Mouse (Mus musculus) hindbrain, embryonic 16.5 days (tissue): ENCODE results near the gene Hopx. TPM values are rescaled to one million over a fixed set of nuclear protein-coding genes. Genes with fewer than 3 reads are reported as not detected.

Experiments
- ATAC-seq: fragments of 200-750 bp; cut with Nextera tagmentation; 2 replicates; pipeline ENCODE4 v1.8.0; 2017; ENCODE audit warnings: moderate TSS enrichment, moderate library complexity
- H3K27ac ChIP-seq: fragments of 300-500 bp; sonication (generic); 2 replicates; pipeline ENCODE4 v1.5.1; 2014; ENCODE audit warnings: low read depth, mild to moderate bottlenecking, control low read depth, low read length, moderate library complexity
- H3K27me3 ChIP-seq: fragments of 300-500 bp; sonication (generic); replicated peaks from 2 replicates; pipeline ENCODE4 v1.6.1; 2014; ENCODE audit warnings: low read length; ENCODE audit not compliant: control insufficient read depth, insufficient read depth
- H3K36me3 ChIP-seq: fragments of 300-500 bp; sonication (generic); 2 replicates; pipeline ENCODE4 v1.6.1; 2014; ENCODE audit warnings: mild to moderate bottlenecking, low read length, moderate library complexity, mixed read lengths; ENCODE audit not compliant: control insufficient read depth, insufficient read depth
- H3K4me1 ChIP-seq: fragments of 300-500 bp; sonication (generic); 2 replicates; pipeline ENCODE4 v1.6.1; 2014; ENCODE audit warnings: low read depth, low read length; ENCODE audit not compliant: control insufficient read depth, insufficient read depth
- H3K4me2 ChIP-seq: fragments of 300-500 bp; sonication (generic); 2 replicates; pipeline ENCODE4 v1.6.1; 2014; ENCODE audit warnings: mild to moderate bottlenecking, low read length, control low read depth, moderate library complexity
- H3K4me3 ChIP-seq: fragments of 300-500 bp; sonication (generic); 2 replicates; pipeline ENCODE4 v1.5.1; 2014; ENCODE audit warnings: mild to moderate bottlenecking, low read length, control low read depth, moderate library complexity
- H3K9ac ChIP-seq: fragments of 300-500 bp; sonication (generic); 2 replicates; pipeline ENCODE4 v1.6.1; 2014; ENCODE audit warnings: low read depth, mild to moderate bottlenecking, control low read depth, low read length, moderate library complexity
- H3K9me3 ChIP-seq: fragments of 300-500 bp; sonication (generic); 2 replicates; pipeline ENCODE4 v1.6.1; 2014; ENCODE audit warnings: mild to moderate bottlenecking, low read length, moderate library complexity; ENCODE audit not compliant: control insufficient read depth
- WGBS: fragments of 180-500 bp; shearing (Covaris S2); extraction: QIAGEN DNeasy Blood & Tissue Kit; methylation state at CpG from one replicate; pipeline ENCODE4 v1.1.7; 2014; 5-methylcytosine and 5-hydroxymethylcytosine counted together
- polyA plus RNA-seq: library from polyadenylated mRNA; unstranded; fragments of >200 nt; fragmentation: Nextera tagmentation; extraction: Ambion mirVana; gene quantifications from 2 replicates; pipeline ENCODE4 v1.2.1, GENCODE M21; 2015

The Hopx gene
- polyA plus RNA-seq, 1 experiment from 2014 or later = 6.7 TPM

DNA sequence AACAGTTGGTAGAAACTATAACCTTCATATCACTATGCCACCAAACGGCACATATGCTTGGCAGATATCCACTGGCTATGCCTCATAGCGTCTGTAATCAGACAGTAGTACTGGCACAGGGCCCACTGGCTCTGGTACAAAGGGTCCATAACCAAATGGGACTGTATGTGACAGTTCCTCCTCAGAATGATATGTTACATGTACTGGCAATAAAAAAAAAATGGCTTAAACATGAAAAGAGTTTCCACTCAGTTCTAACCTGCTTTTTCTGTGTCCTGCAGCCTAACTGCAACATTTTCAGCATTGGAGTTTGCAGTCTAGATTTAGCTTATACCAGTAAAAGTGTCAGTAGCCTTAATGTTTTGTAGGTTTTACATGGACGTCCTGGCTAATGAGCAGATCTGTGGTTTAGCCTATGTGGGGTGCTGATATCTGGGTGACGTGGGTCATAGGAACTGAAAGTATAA is 9.9 kb upstream of the Hopx start:
- 59% methylated on average over 4 of the region's 4 CpGs for WGBS
- Histone ChIP-seq H3K36me3 (no peaks in the 10 kb centered on the region), H3K4me3 (no peak overlapping the region), H3K9ac (no peak overlapping the region), H3K27me3 (no peaks in the 10 kb centered on the region), H3K27ac (no peak overlapping the region), H3K4me1 (peaks cover 14% of the 10 kb centered on the region), H3K9me3 (peaks cover 6% of the 10 kb centered on the region), H3K4me2 (no peak overlapping the region)
- no peak for ATAC-seq

DNA sequence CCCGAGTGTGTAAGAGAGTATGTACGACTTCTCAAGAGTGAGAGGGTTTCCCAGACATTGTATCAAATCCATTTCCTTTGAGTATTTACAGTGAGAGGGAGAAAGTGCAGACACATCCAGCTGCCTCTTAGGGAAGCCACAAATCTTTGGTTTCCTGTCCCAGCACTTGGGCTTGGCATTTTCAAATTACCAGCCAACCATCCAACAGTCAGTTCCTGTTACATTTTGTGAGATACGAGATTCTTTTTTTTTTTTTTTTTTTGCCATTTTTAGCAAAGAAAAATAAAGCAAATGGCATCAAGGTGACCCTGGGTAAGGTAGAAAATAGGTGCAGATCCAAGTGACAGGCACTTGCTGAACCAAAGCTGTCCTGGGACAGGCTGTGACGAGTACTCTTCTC is 9.2 kb upstream of the Hopx start:
- Histone ChIP-seq H3K4me3 (no peak overlapping the region), H3K9me3 (peaks cover 6% of the 10 kb centered on the region), H3K27me3 (no peaks in the 10 kb centered on the region), H3K27ac (no peak overlapping the region), H3K4me2 (no peak overlapping the region), H3K36me3 (no peaks in the 10 kb centered on the region), H3K4me1 (peaks cover 14% of the 10 kb centered on the region), H3K9ac (no peak overlapping the region)
- WGBS = 79% methylated on average over 4 of the region's 4 CpGs
- no peak for ATAC-seq

DNA sequence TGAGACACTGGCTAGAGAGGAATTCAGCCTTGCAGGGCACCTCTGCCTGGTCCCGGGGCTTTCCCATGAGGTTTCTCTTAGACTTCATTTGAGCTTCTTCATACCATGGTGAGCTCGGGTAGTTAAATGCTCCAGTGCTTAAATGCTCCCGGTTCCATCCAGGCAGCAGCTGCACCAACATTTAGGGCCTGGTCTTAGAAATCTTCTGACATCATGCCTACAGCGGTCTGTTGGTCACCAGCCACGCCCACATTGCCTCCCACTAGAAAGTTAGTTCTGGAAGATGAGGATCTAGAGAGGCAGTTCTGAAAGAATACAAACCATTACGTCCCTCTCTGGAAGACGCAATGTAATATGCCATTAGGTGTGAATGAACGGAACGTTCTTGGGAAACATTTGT is 8.7 kb upstream of the Hopx start:
- ATAC-seq = no peak
- H3K4me2 ChIP-seq = no peak overlapping the region
- no peak overlapping the region for H3K4me3 ChIP-seq
- H3K9ac ChIP-seq = no peak overlapping the region
- peaks cover 14% of the 10 kb centered on the region for H3K4me1 ChIP-seq
- H3K36me3 ChIP-seq = no peaks in the 10 kb centered on the region
- WGBS = 66% methylated on average over 9 of the region's 9 CpGs
- H3K27me3 ChIP-seq = no peaks in the 10 kb centered on the region
- no peak overlapping the region for H3K27ac ChIP-seq
- H3K9me3 ChIP-seq = peaks cover 3% of the 10 kb centered on the region; the same call in 1 of the 2 replicates

DNA sequence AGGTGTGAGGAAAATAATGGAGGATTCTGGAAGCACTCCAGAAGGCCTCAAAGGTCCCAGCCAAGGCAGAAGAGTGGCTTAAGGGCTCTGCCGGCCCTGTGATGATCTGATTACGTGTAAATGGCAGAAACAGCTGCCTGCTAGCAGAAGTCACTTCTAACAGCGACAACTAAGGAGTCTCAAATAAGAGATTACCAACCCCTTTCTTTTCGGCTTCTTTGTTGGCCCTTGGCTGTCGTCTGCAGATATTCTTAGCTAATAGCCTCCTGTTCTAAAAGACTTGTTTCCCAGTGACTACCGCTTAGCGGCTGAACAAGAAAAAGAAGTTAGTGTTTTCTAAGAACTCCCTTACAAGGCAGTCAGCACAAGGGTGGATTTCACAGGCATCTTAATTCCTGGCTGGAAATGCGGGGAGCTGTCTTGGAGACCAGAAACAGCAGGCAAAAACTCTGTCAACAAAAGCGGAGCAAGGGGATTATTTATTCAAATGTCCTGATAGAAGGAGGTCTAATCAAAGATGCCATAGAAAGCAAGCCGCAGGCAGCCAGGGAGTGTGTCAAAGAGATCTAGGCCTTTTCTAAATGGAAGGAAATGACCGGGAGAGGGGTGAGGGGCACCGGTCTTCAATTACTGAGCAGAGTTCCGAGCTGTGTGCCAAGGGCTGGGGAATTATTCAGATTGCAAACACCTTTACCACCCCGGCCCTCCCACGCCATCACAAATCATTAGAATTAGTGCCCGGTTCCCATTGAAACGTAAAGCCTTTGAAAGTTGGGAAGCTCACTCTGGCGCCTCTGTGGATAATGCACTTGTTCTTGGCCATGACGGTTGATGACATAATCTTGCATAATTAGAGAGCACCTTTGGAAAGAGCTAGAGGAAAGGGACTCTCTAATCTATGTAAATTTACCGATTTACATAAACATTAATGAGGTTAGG is 7.6 kb upstream of the Hopx start:
- WGBS = 7% methylated on average over 20 of the region's 20 CpGs
- Histone ChIP-seq H3K4me2 (0 out of 2 replicates have a peak overlapping the region, but pooled peaks have one; percentile 17), H3K9me3 (no peaks in the 10 kb centered on the region), H3K4me3 (no peak overlapping the region), H3K4me1 (peaks cover 14% of the 10 kb centered on the region), H3K9ac (no peak overlapping the region), H3K27ac (peak overlapping the region; percentile 71), H3K27me3 (no peaks in the 10 kb centered on the region), H3K36me3 (no peaks in the 10 kb centered on the region)
- peak; percentile 91 for ATAC-seq

DNA sequence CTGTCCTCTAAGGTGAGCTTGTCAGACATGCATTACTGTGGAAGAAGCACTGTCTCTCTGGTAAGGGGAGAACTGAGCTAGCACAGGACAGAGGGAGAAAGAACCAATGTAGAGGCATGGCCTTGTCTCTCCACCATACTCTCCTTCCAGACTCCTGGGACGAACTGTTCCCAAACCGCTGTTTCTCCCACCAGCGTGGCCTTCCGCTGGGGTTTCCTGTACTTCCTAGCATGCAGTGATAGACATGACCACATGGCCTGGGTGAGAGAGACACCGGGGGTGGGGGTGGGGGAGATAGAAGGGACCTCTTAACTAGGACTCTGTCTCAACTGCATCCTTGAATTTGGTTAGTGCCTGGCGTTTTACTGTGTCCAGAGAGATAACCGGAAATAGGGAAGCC is 5.8 kb upstream of the Hopx start:
- no peak overlapping the region for H3K27ac ChIP-seq
- no peaks in the 10 kb centered on the region for H3K36me3 ChIP-seq
- H3K9me3 ChIP-seq = no peaks in the 10 kb centered on the region
- H3K27me3 ChIP-seq = no peaks in the 10 kb centered on the region
- H3K4me1 ChIP-seq = peaks cover 14% of the 10 kb centered on the region
- no peak for ATAC-seq
- H3K9ac ChIP-seq = no peak overlapping the region
- no peak overlapping the region for H3K4me3 ChIP-seq
- H3K4me2 ChIP-seq = no peak overlapping the region
- 96% methylated on average over 7 of the region's 7 CpGs for WGBS

DNA sequence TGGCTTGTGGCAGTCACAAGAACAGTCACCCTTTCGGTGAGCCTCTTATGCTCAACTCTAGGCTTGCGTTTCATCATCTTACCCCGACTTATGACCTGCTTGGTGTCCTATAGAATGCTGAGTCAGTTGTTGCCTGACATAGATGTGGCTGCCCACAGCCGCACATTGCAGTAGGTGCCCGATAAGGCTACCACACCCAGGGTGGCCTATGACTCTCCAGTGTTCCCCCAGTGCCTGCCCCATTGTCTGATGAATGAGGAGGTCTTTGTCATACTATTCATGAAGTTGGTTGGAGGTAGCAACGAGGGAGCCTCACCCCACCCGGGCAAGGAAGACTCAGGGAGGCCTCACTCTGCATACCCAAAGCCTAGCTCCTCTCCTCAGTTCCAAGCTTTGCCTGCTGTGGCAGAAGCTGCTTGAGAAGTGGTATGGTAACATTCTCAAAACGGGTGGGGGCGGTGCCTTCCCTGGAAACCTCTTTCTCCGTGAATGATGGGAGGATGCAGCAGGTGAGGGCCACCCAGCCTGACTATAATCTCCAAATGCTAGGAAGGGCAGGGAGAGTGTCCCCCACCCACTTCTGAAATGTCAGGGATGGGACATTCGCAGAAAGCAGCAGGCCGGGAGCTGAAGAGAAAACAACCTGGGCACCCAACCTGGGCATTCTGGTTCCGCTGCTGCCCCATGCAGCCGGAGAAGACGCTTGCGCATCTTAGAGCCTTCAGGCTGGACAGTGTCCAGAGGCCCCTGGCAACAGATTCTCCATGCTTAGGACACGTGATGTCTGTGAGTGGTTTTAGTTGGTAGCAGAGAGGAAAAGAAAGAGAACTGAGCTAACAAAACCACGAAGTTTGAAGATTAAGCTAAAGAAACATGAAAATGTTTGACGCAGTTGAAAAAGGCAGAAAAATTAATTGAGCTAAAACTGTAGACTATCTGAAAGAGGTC is 4.8 kb upstream of the Hopx start:
- H3K27me3 ChIP-seq = no peaks in the 10 kb centered on the region
- no peak overlapping the region for H3K4me2 ChIP-seq
- H3K9ac ChIP-seq = no peak overlapping the region
- no peaks in the 10 kb centered on the region for H3K9me3 ChIP-seq
- ATAC-seq = no peak
- peaks cover 22% of the 10 kb centered on the region for H3K4me1 ChIP-seq
- no peaks in the 10 kb centered on the region for H3K36me3 ChIP-seq
- no peak overlapping the region for H3K4me3 ChIP-seq
- 71% methylated on average over 19 of the region's 19 CpGs for WGBS
- no peak overlapping the region for H3K27ac ChIP-seq

DNA sequence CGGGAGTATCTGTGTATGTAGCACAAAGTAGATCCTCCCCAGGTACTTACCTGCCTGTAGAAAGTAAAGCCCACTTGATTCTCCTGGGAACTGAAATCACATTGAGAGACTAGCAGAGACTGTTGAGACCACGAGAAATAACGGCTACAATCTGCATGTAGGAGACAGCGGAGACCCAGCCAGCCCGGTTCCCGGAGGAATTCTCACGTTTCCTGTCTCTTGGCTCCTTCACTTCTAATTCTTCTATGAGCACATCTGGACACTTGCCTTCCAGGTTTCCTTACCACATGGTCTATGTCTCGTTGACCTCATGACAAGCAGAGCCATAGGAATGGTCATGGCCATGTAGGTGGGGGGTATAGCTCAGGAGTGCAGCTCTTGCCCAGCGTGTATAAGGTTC is 811 bp upstream of the Hopx start:
- no peak overlapping the region for H3K9ac ChIP-seq
- 77% methylated on average over 9 of the region's 9 CpGs for WGBS
- H3K27ac ChIP-seq = peak overlapping the region; percentile 19; the same call in 1 of the 2 replicates
- no peaks in the 10 kb centered on the region for H3K9me3 ChIP-seq
- no peaks in the 10 kb centered on the region for H3K27me3 ChIP-seq
- H3K36me3 ChIP-seq = no peaks in the 10 kb centered on the region
- no peak overlapping the region for H3K4me3 ChIP-seq
- no peak overlapping the region for H3K4me2 ChIP-seq
- H3K4me1 ChIP-seq = peaks cover 10% of the 10 kb centered on the region
- ATAC-seq = no peak

DNA sequence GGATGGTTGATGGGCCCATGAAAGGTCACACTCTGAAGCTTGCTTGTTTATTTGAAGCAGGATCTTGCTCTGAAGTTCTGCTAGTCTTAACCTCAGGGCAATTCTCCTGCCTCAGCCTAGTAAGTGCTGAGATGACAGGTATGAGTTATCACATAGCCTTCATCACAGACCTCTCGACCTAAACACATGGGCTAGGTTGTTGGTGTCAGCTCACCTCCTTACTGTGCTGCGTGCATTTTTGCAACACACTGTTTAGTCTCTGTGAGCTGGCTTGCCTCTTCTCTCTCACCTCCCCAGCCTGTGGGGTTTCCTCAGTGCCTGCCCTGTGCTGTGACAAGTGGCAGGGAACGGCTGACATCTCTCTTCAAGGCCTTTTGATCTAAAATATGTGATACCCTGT is 1.1 kb downstream of the Hopx start:
- Histone ChIP-seq H3K9ac (no peak overlapping the region), H3K4me1 (peaks cover 10% of the 10 kb centered on the region), H3K4me3 (no peak overlapping the region), H3K9me3 (no peaks in the 10 kb centered on the region), H3K27ac (no peak overlapping the region), H3K36me3 (no peaks in the 10 kb centered on the region), H3K4me2 (no peak overlapping the region), H3K27me3 (no peaks in the 10 kb centered on the region)
- WGBS = 88% methylated on average over 3 of the region's 3 CpGs
- no peak for ATAC-seq

DNA sequence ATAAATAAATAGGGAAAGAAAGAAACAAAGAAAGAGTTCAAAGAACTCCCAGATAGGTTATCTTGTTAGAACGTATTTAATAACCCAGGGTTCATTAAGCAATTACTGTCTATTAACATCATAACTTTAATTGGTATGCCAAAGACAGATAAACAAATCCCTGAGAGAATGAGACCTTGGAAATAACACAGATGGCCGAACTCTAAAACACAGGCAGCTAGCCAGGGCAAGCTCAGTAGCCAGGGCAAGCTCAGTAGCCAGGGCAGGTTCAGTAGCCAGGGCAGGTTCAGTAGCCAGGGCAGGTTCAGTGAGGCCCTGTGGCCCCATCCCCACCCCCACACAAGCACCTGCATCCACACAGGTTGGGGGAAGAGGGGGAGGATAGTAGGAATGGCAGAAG is 2.9 kb downstream of the Hopx start:
- no peaks in the 10 kb centered on the region for H3K36me3 ChIP-seq
- ATAC-seq = no peak
- H3K4me2 ChIP-seq = no peak overlapping the region
- no peaks in the 10 kb centered on the region for H3K27me3 ChIP-seq
- no peak overlapping the region for H3K9ac ChIP-seq
- H3K4me1 ChIP-seq = peaks cover 10% of the 10 kb centered on the region
- WGBS = 62% methylated on average over 2 of the region's 2 CpGs
- no peak overlapping the region for H3K4me3 ChIP-seq
- H3K9me3 ChIP-seq = no peaks in the 10 kb centered on the region
- H3K27ac ChIP-seq = no peak overlapping the region
